Mouse (Mus musculus): ENCODE results near the gene Taar2. TPM values are rescaled to one million over a fixed set of nuclear protein-coding genes. Genes with fewer than 3 reads are reported as not detected.
A peak's percentile ranks its signal among the peaks of the same experiment; 100 is the strongest.

Taar2 gene
- total RNA-seq, 4 experiments from 2014 or later, result not detected

DNA sequence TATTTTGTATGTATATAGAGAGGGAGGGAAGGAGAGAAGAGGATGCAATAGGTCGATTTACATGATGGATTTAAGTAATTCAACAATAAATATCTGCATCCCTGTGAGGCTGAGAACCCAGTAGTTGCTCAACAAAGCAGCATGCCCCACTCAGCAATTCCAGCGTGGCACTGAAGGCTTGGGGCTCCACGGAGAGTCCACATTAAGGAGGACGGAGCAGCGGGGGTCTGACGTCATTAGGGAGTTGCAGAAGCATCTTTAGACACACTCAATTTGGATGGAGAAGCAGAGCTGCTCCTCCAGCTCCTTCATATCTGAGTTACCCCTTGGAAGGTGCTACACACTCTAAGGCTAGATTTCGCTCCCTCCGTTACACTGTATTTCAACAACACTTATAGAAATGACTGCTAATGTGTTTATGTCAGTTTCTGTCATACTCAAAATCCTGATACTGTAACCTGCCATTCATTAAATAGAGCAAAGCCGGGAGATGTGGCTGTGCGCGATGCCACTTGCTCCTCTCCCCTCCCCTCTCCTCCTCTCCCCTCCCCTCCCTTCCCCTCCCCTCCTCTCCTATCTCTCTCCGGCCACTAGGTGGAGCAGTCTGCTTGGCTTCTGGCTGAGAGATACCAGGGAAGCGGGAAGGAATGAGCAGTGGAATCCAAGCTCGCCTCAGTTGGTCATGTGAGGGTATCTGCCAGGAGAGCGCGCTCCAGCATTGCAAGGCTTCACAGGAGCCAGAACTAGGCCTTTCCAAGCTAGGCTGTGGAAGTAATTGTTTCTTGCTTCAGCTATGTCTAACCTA is 40.7 kb downstream of the Taar2 start:
- DNase-seq (ENCODE audit: low spot score in 2 of 2), result peak; percentile 15 to 16

DNA sequence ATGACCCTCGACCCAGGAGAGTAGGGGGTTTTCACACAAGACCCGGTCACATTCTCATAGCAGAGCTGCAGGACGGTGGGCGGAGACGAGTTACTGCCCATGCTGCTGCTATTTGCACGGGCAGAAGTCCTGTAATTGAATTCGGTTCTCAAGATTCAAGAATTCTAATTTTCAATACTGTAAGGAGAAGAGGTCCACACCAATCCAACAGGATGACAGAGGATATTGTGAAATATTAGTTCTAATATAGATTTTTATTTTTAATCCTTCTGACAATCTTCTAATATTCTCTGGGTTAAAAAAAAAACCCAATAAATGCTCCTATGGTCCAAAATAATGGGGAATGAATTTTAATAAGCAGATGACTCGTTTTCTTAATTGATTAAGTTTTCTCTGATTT is 47.2 kb downstream of the Taar2 start, which contains the start of gene Taar6:
Gene Taar6 (minus strand): TSS at position 101 of the 400 bp plus-strand sequence.
- no peak for DNase-seq (ENCODE audit: low spot score in 2 of 2)

DNA sequence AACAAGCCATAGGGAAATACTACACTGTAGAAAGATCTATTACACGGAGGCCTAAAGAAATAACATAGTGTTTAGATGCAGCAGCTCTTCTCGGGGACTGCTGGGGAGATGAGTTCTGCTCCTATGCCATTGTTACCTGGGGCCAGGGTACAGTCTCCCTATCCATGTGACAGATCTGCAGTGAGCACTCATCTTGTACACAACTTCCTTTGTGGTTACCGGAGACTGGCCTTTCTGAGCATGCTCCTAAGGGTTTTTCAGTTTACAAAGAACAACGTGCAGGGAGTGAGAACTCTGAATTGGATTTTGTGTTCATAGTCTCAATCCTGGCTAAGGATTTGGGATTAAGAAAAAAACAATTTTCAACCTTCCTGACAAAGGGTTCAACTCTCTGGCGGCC is 48.0 kb downstream of the Taar2 start:
- no peak for DNase-seq (ENCODE audit: low spot score in 2 of 2)

Other genes starting within 250 kb of the Taar2 start
- 100 to 1,000 TPM; 157 to 280 (median 225) TPM for gene Rps12, start 151.3 kb upstream of the Taar2 start, total RNA-seq (2022)
- 10 to 100 TPM; 24.2 to 37.6 (median 28.5) TPM for gene Slc18b1, start 141.6 kb upstream of the Taar2 start, total RNA-seq (2022)
- under 1 TPM in 1 of 4 experiments, not detected in 3; 0.40 TPM for gene Vnn3, start 87.1 kb upstream of the Taar2 start, total RNA-seq (2022)
- under 1 TPM in 2 of 4 experiments, not detected in 2; 0.15 to 0.34 TPM for gene Vnn1, start 43.9 kb upstream of the Taar2 start, total RNA-seq (2022)
- not detected for gene Taar1, start 18.2 kb upstream of the Taar2 start, total RNA-seq (2022)
- gene Taar3, start 11.0 kb downstream of the Taar2 start, total RNA-seq (2022), result not detected
- not detected for gene Taar4, start 21.9 kb downstream of the Taar2 start, total RNA-seq (2022)
- not detected for gene Taar5, start 32.1 kb downstream of the Taar2 start, total RNA-seq (2022)
- gene Taar6, start 47.1 kb downstream of the Taar2 start, total RNA-seq (2022), result not detected
- gene Taar7a, start 54.9 kb downstream of the Taar2 start, total RNA-seq (2022), result not detected
- gene Taar7b, start 61.4 kb downstream of the Taar2 start, total RNA-seq (2022), result not detected
- not detected for gene Taar7d, start 88.7 kb downstream of the Taar2 start, total RNA-seq (2022)
- gene Taar7e, start 99.0 kb downstream of the Taar2 start, total RNA-seq (2022), result not detected
- not detected for gene Taar7f, start 110.9 kb downstream of the Taar2 start, total RNA-seq (2022)
- gene Taar8a, start 137.9 kb downstream of the Taar2 start, total RNA-seq (2022), result not detected
- gene Taar8b, start 153.7 kb downstream of the Taar2 start, total RNA-seq (2022), result not detected
- gene Taar8c, start 163.3 kb downstream of the Taar2 start, total RNA-seq (2022), result not detected
- gene Taar9, start 171.0 kb downstream of the Taar2 start, total RNA-seq (2022), result not detected
- gene Stx7, start 210.7 kb downstream of the Taar2 start, total RNA-seq (2022), result 100 to 1,000 TPM; 127 to 149 (median 139) TPM